Mouse (Mus musculus) testis, adult 2 months (tissue): ENCODE measurements around the gene I0C0044D17Rik.

Experiments
- CTCF ChIP-seq: fragments of 200-500 bp; IDR thresholded peaks from 2 replicates; pipeline ENCODE4 v1.5.1; 2012; ENCODE audit warnings: low read depth, mild to moderate bottlenecking, inconsistent platforms, low read length, moderate library complexity; ENCODE audit not compliant: control insufficient read depth, insufficient read depth, insufficient replicate concordance
- POLR2A ChIP-seq: fragments of 200-500 bp; IDR thresholded peaks from 2 replicates; pipeline ENCODE4 v1.6.1; 2012; ENCODE audit warnings: low read depth, mild to moderate bottlenecking, inconsistent platforms, low read length, moderate library complexity; ENCODE audit not compliant: control insufficient read depth

DNA sequence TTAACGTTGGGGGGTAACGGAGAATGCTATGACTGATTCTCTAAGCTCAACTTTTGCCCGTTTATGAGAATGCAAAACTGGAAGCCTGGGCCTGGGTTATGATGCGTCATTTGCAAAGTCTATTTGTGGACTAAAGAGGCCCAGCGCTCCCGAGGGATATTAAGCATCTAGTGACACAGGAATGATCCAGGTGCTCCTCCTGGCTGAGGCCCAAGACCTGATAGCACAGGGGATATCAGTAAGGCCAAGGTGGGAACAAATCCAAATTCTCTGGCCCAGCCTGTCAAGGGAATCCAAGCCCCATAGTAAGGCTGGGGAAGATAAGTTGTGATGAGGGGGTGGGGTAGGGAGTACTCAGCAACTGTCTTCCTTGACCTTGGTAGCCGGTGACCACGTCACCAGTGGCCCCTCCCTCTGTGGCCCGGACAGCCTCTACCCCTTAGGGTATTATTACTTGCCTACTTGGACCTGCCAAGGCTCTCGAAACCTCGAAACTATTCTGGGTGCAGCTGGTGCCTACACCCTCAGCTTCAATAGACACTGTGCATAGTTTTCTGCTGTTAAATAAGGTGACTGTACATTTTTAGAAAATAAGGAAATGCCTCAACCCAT is 33.5 kb upstream of the I0C0044D17Rik start:
- no peak for TF ChIP-seq CTCF
- no peak for TF ChIP-seq POLR2A
